Mouse (Mus musculus) lung, postnatal 0 days (tissue): ENCODE data around the gene Mybpc2.

Source experiments
- CTCF ChIP-seq: IDR thresholded peaks from 2 replicates; pipeline ENCODE4 v1.5.1; 2016; ENCODE audit warnings: antibody characterized with exemption, mild to moderate bottlenecking
- EP300 ChIP-seq: IDR thresholded peaks from 2 replicates; pipeline ENCODE4 v1.6.1; 2016; ENCODE audit warnings: antibody characterized with exemption, mild to moderate bottlenecking, control low read depth

GRCm38 (mm10) chr7:44475046-44475614 is 49.3 kb downstream of the Mybpc2 start:
- no peak for TF ChIP-seq CTCF
- TF ChIP-seq EP300: no peak
